Mouse (Mus musculus): ENCODE measurements around the gene Bhlha15.

The Bhlha15 gene

GRCm38 (mm10) chr5:144191026-144191425 is 940 bp downstream of the Bhlha15 start:
- DNase-seq (ENCODE audit: low spot score in 2 of 2) = no peak

DNA sequence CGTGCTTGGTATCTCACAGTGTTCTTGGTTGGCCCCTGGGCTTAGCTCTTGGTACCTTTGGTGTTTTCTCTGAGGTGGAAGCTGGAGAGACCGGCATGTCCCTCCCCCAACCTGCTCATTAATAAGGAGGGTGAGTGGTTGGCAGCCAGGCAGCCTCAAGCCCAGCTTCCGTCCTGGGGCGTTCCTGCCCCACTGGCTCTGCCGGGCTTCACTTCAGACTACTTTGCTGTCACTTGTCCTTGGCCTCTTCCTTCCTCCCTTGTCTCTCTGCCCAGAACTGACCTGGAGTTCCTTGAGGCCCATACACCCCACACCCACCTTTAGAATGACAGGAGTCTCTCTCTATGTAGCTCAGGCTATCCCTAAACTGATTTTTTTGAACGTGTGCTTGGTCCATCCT is 2.6 kb downstream of the Bhlha15 start:
- no peak for DNase-seq (ENCODE audit: low spot score in 2 of 2)

DNA sequence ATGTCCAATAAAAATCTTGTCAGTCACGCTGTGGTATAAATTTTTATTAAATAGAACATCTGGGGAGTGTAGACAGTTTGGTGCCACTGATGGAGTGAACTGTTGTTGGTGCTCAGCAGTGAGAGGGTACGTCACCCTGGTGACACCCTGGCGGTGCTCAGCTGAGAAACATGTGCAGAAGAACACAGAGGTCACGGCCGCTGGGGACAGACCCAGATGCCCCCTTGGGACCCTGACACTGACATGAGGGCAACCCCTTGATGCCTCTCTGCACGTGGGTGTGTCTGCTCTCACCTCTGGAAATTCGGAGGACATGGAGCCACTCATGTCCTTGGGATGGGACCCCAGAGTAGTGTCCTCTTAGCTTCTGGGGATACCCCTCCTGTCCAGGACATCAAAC is 4.3 kb downstream of the Bhlha15 start:
- DNase-seq (ENCODE audit: low spot score in 2 of 2) = peak in 1 of 2 experiments; percentile 58

- DNase-seq (ENCODE audit: low spot score in 2 of 2) = no peak
Observed at GRCm38 (mm10) chr5:144195567-144195966, 5.5 kb downstream of the Bhlha15 start.

DNA sequence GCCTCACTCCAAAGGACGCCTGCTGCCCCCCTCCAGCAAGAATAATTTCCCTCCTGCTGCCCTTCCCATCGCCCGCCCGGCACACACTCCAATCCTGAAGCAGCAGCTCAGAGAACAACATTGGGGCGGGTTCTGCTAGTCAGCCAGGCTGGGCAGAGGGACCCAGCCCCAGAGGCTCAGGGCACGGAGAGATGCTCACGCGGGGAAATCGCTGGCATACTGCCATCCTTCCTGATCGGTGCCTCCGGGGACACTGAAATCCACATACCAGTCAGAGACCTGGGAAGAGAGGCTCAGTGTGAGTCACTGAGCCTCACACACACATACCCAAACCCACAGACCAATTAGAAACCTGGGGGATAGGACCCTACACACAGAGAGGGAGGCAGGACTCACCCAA is 10.5 kb downstream of the Bhlha15 start:
- DNase-seq (ENCODE audit: low spot score in 2 of 2) = no peak

DNA sequence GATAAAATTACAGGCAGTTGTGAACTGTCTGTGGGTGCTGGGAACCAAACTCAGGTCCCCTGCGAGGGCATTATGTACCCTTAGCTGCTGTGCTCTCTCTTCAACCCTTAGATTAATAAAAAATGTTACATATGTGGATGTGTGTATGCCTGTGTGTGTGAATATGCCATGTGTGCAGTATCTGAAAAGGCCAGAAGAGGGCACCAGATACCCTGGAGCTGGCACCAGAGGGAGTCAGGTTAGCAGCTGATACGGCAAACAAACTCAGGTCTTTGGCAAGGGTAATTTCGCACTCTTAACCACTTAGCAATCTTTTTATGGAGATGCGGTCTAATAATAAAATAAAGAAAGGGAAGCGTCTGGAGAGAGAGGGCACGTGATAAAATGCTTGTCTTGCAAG is 12.3 kb downstream of the Bhlha15 start:
- DNase-seq (ENCODE audit: low spot score in 2 of 2) = no peak

- no peak for DNase-seq (ENCODE audit: low spot score in 2 of 2)
Observed at GRCm38 (mm10) chr5:144203398-144203959, 13.4 kb downstream of the Bhlha15 start.

DNA sequence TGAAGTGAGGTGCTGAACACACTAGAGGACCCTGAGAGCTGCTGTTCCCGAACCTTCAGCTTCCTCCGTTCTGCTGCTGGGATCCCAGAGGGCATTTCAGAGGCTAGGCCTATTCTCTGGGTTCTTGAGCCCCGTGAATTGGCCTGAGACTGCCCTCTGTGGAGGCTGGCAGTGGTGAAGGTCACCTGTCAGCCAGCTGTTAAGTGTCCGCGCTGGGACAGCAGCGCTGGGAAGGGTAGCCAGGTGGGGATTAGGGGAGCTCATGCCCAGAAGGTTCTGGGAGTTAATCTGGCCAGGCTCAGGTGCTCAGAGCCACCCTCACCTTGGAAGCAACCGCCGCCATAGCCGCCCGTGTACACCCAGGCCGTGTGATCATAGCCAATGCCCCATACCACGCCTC is 14.2 kb downstream of the Bhlha15 start:
- DNase-seq (ENCODE audit: low spot score in 2 of 2) = no peak

DNA sequence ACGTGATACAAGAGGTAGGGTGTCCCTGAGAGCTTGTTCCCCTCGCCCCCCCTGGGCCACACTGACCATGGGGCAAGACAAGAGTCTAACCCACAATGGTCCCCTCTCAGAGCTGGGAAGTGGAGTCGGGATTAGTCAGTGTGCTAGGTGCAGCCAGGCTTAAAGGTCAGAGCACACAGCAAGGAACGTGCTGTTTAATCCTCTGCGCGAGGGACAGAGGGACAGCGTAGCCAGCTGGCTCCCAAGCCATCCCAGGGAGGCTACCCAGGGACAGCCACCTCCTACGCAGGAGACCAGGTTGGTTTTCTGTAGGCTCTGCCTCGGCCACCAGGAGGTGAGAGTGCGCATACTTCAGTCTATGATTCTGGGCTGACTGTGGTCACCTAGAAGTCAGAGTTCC is 14.8 kb downstream of the Bhlha15 start:
- DNase-seq (ENCODE audit: low spot score in 2 of 2) = no peak

GRCm38 (mm10) chr5:144206069-144206468 is 16.0 kb downstream of the Bhlha15 start:
- no peak for DNase-seq (ENCODE audit: low spot score in 2 of 2)

GRCm38 (mm10) chr5:144207478-144207877 is 17.4 kb downstream of the Bhlha15 start:
- DNase-seq (ENCODE audit: low spot score in 2 of 2) = peak in 1 of 2 experiments; percentile 29

DNA sequence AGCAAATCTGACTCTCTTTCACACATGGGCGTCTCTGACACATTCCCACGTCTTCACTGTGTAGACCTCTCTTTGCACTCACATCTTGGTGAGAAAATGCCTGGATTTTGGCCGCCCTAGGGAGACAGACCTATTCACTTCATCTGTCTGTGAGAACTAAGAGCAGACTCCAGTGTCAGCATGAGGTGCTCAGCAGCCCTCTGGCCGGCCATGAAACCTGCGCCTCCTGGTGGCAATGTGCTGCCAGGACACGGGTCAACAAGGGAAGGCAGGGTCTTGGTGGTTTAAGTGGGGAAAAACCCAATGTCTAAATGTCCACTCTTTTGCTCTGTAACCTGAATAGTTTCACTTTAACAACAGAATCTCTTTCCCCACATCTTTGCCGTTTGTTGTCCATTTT is 24.4 kb downstream of the Bhlha15 start:
- DNase-seq (ENCODE audit: low spot score in 2 of 2) = peak; percentile 77

DNA sequence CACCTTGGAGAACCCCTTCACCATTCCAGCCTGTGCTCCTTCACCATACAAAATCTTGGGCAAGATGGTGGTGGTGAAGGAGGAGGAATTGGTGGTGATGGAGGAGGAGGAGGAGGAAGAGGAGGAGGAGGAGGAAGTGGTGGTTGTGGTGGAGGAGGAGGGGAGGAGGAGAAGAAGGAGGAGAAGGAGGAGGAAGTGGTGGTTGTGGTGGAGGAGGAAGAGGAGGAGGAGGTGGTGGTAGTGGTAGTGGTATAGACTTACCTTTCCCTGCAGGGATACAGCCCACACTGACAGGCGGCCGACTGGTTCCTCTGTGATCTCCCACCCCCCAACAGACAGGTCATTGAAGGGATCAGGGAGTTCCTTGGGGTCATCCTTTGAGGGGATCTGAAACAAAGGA is 25.9 kb downstream of the Bhlha15 start:
- no peak for DNase-seq (ENCODE audit: low spot score in 2 of 2)

- no peak for DNase-seq (ENCODE audit: low spot score in 2 of 2)
Observed at GRCm38 (mm10) chr5:144218061-144218460, 28.0 kb downstream of the Bhlha15 start.

DNA sequence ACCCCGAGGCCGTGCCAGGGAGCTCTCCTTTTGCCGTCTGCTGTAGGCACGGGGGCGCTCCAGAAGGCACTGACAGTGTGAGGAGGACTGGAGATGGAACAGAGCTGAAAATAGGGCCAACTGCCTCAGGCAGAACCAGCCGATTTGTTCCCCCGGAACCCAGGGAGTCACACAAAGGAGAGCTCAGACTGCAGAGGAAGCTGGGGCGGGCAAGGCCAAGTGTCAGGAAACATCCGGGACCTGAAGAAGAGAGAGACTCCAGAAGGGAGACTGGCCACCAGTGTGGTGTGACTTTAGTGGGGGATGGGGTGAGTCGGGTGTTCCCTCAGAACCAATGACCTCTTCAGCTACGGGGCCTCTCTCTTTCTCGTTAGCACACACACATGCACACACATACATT is 29.2 kb downstream of the Bhlha15 start:
- no peak for DNase-seq (ENCODE audit: low spot score in 2 of 2)

DNA sequence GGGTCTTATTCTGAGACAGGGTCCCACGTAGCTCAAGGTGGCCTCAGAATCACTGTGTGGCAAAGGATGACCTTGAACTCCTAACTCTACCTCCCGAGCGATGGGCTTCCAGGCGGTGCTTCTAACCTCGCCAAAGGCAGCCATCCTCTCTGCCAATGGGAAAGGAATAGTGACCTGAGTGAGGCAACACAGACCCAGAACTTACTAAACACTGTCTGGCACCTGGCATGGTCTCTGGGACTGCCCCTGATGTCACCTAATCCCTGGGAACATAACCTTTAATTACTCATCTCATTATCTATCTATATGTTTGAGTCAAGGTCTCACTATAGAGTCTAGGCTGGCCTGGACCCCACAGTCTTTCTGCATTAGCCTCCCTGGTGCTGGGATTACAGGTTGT is 29.9 kb downstream of the Bhlha15 start:
- no peak for DNase-seq (ENCODE audit: low spot score in 2 of 2)

- peak; percentile 88 to 93 for DNase-seq (ENCODE audit: low spot score in 2 of 2)
Observed at GRCm38 (mm10) chr5:144221305-144221704, 31.2 kb downstream of the Bhlha15 start.

- DNase-seq (ENCODE audit: low spot score in 2 of 2) = peak in 1 of 2 experiments; percentile 33
Observed at GRCm38 (mm10) chr5:144222811-144223502, 32.9 kb downstream of the Bhlha15 start.

- DNase-seq (ENCODE audit: low spot score in 2 of 2) = peak; percentile 92 to 94
Observed at GRCm38 (mm10) chr5:144223503-144223862, 33.4 kb downstream of the Bhlha15 start, which contains the start of gene Tecpr1. TSS of gene Tecpr1 (minus strand) at chr5:144223615.

GRCm38 (mm10) chr5:144223899-144224816 is 34.1 kb downstream of the Bhlha15 start:
- no peak for DNase-seq (ENCODE audit: low spot score in 2 of 2)

DNA sequence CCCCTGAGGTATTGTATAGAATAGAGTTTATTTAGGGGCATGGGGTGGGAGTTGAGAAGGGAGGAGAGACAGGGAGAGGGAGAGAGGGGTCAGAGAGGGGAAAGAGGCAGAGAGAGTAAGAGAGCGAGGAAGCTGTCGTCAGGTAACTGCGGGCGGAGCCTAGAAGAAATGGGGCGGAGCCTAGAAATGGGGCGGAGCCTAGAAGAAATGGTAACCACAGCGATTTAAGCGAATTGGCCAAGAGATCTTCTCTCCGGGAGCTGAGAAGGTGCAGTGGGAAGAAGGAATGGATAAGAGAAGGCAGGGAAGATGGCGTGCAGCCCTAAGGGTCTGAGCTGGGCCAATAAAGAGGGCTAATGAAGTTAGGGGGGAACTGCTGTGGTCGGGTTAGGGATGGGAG is 36.1 kb downstream of the Bhlha15 start:
- DNase-seq (ENCODE audit: low spot score in 2 of 2) = no peak

DNA sequence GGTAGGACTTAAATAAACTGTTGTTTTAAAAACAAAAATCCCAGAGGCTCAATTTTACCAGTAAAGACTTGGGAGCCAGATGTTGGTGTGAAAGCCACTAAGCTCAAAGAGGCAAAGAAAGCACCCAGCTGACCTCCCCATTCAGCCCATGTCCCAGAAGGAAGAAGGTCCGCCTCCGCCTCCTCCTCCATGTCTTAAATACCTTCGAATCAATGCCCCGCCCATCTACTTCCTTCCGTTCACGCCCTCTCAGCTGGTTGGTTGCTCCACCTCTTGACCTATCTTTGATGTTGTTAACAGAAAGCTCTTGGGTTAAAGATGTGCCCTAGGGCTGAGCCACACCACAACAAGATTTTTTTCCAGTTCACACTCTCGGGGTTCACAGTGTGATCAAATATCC is 40.1 kb downstream of the Bhlha15 start:
- no peak for DNase-seq (ENCODE audit: low spot score in 2 of 2)

GRCm38 (mm10) chr5:144231410-144231809 is 41.3 kb downstream of the Bhlha15 start:
- no peak for DNase-seq (ENCODE audit: low spot score in 2 of 2)
